ENCODE assay signal across 16 mouse cellular contexts in the genomic region with DNA sequence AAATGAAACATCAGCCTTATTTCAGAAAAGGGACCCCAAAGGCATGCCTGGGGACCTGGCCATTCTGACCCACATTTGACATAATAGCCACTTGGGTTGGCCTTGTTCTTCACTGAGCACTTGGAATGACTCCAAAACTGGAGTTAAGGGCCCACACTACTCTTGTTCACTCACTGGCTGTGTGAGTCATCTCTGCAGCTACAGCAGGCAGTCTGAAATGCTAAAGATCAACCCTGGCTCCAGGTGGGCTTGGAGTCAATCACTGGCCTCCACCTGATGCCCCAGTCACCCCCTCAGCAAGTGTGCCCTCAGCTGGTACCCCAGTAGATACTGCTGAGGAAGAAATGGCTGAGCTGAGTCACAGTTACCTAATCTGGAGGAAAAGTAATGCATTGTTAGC.
DNase-seq lines count a peak whose midpoint lies in the region; ATAC-seq lines count a peak whose summit lies in the region.
"Had no signal": no experiment of that assay in that cellular context is flagged by ENCODE, and none has a peak within 500 bp of the region (broad histone marks: within the 10 kb centered on the region; RNA-seq: fewer than 3 reads in every experiment).

No protein-coding gene starts in this region.

- H3K4me2 ChIP-seq in heart, embryonic 15.5 days, result no peak overlapping the region
- H3K4me2 ChIP-seq in heart, embryonic 11.5 days, result no peak overlapping the region
- no peak overlapping the region for H3K4me2 ChIP-seq in midbrain, embryonic 15.5 days
- H3K4me2 ChIP-seq: liver, embryonic 15.5 days; midbrain, embryonic 13.5 days had no signal

- H3K36me3 ChIP-seq in heart, embryonic 15.5 days, result no peaks in the 10 kb centered on the region
- no peaks in the 10 kb centered on the region for H3K36me3 ChIP-seq in heart, embryonic 11.5 days (ENCODE audit: control insufficient read depth, insufficient read depth, low read length)
- no peaks in the 10 kb centered on the region for H3K36me3 ChIP-seq in midbrain, embryonic 10.5 days
- no peaks in the 10 kb centered on the region for H3K36me3 ChIP-seq in midbrain, embryonic 15.5 days (replicated peaks)
- H3K36me3 ChIP-seq: liver, embryonic 15.5 days; midbrain, embryonic 13.5 days had no signal

- H3K4me1 ChIP-seq in heart, embryonic 15.5 days (replicated peaks), result peaks cover 52% of the 10 kb centered on the region
- H3K4me1 ChIP-seq in heart, embryonic 11.5 days (ENCODE audit: control insufficient read depth, insufficient read depth, low read length), result peaks cover 19% of the 10 kb centered on the region
- peaks cover 50% of the 10 kb centered on the region for H3K4me1 ChIP-seq in midbrain, embryonic 10.5 days
- H3K4me1 ChIP-seq in midbrain, embryonic 15.5 days, result peaks cover 10% of the 10 kb centered on the region

- peak; percentile 75 for DNase-seq in adrenal gland, adult 2 months
- no peak for DNase-seq in adrenal gland, postnatal 4 days (ENCODE audit: low spot score in 2 of 2)
- DNase-seq in midbrain, embryonic 10.5 days (ENCODE audit: low spot score), result no peak
- DNase-seq in lung, postnatal 25 days (ENCODE audit: low spot score), result peak; percentile 49
- no peak for DNase-seq in urinary bladder, postnatal 25 days (ENCODE audit: low spot score)
- DNase-seq: B cell, adult 2 months; gastrocnemius, postnatal 25 days; heart, postnatal 36 days; kidney, adult 18-20 months; thymus, adult 2 months had no signal

- H3K4me3 ChIP-seq in heart, embryonic 15.5 days, result no peak overlapping the region
- H3K4me3 ChIP-seq in heart, embryonic 11.5 days (ENCODE audit: low read depth, low read length), result no peak overlapping the region
- H3K4me3 ChIP-seq in midbrain, embryonic 10.5 days, result no peak overlapping the region
- H3K4me3 ChIP-seq in midbrain, embryonic 15.5 days, result no peak overlapping the region
- H3K4me3 ChIP-seq: liver, embryonic 15.5 days; midbrain, embryonic 13.5 days had no signal

- ATAC-seq in heart, embryonic 15.5 days (replicated peaks; ENCODE audit: insufficient number of reproducible peaks, insufficient read depth, low FRiP score, low read depth), result no peak
- ATAC-seq in heart, embryonic 11.5 days (replicated peaks; ENCODE audit: insufficient number of reproducible peaks, low FRiP score, low TSS enrichment), result no peak
- ATAC-seq in midbrain, embryonic 15.5 days (replicated peaks), result no peak
- ATAC-seq: midbrain, embryonic 13.5 days had no signal

- H3K9me3 ChIP-seq in heart, embryonic 15.5 days (replicated peaks), result no peaks in the 10 kb centered on the region
- no peaks in the 10 kb centered on the region for H3K9me3 ChIP-seq in heart, embryonic 11.5 days (replicated peaks; ENCODE audit: control insufficient read depth, low read length)
- H3K9me3 ChIP-seq in midbrain, embryonic 10.5 days (replicated peaks), result no peaks in the 10 kb centered on the region
- no peaks in the 10 kb centered on the region for H3K9me3 ChIP-seq in midbrain, embryonic 15.5 days
- H3K9me3 ChIP-seq: G1E; liver, embryonic 15.5 days; midbrain, embryonic 13.5 days had no signal

- no peak overlapping the region for H3K9ac ChIP-seq in heart, embryonic 15.5 days
- H3K9ac ChIP-seq in heart, embryonic 11.5 days (ENCODE audit: low read depth, low read length), result no peak overlapping the region
- no peak overlapping the region for H3K9ac ChIP-seq in midbrain, embryonic 15.5 days
- H3K9ac ChIP-seq: liver, embryonic 15.5 days; midbrain, embryonic 13.5 days had no signal

- peak overlapping the region; percentile 53 for H3K27ac ChIP-seq in heart, embryonic 15.5 days
- no peak overlapping the region for H3K27ac ChIP-seq in heart, embryonic 11.5 days (ENCODE audit: low read depth, low read length)
- 0 out of 2 replicates have a peak overlapping the region, but pooled peaks have one; percentile 17 for H3K27ac ChIP-seq in midbrain, embryonic 10.5 days (replicated peaks)
- H3K27ac ChIP-seq in midbrain, embryonic 15.5 days, result no peak overlapping the region
- H3K27ac ChIP-seq: liver, embryonic 15.5 days; midbrain, embryonic 13.5 days had no signal

- H3K27me3 ChIP-seq in heart, embryonic 15.5 days, result no peaks in the 10 kb centered on the region
- no peaks in the 10 kb centered on the region for H3K27me3 ChIP-seq in heart, embryonic 11.5 days (ENCODE audit: control insufficient read depth, insufficient read depth, low read length)
- H3K27me3 ChIP-seq in midbrain, embryonic 10.5 days (ENCODE audit: low read depth, poor library complexity, severe bottlenecking), result no peaks in the 10 kb centered on the region
- no peaks in the 10 kb centered on the region for H3K27me3 ChIP-seq in midbrain, embryonic 15.5 days (replicated peaks)
- H3K27me3 ChIP-seq: liver, embryonic 15.5 days; midbrain, embryonic 13.5 days had no signal

Comparison
In these comparisons a context has a peak if more than half of its experiments do, and no peak if none do; other contexts are left out.
1. DNase-seq: peak in adrenal gland, adult 2 months (single experiment) and lung, postnatal 25 days (single experiment); none in adrenal gland, postnatal 4 days (0 of 2), midbrain, embryonic 10.5 days (single experiment) and urinary bladder, postnatal 25 days (single experiment).
2. H3K27ac ChIP-seq: peak in heart, embryonic 15.5 days (single experiment) and midbrain, embryonic 10.5 days (single experiment); none in heart, embryonic 11.5 days (single experiment) and midbrain, embryonic 15.5 days (single experiment).